Mouse (Mus musculus) embryonic facial prominence, embryonic 14.5 days (tissue): ENCODE data around the gene C77080. TPM values are rescaled to one million over a fixed set of nuclear protein-coding genes. Genes with fewer than 3 reads are reported as not detected.

ENCODE experiments used
- ATAC-seq: fragments of 200-750 bp; cut with Nextera tagmentation; 2 replicates; pipeline ENCODE4 v1.8.0; 2017; ENCODE audit warnings: low read depth, moderate number of reproducible peaks, moderate TSS enrichment
- DNase-seq: peaks from one replicate; pipeline ENCODE4 v3.0.0-alpha.2; 2015; ENCODE audit warnings: low spot score
- H3K27ac ChIP-seq: fragments of 300-500 bp; sonication (generic); replicated peaks from 2 replicates; pipeline ENCODE4 v1.5.1; 2014; ENCODE audit warnings: low read depth, mild to moderate bottlenecking, low read length, moderate library complexity
- H3K27me3 ChIP-seq: fragments of 300-500 bp; sonication (generic); replicated peaks from 2 replicates; pipeline ENCODE4 v1.6.1; 2014; ENCODE audit warnings: low read length; ENCODE audit not compliant: control insufficient read depth, insufficient read depth
- H3K36me3 ChIP-seq: fragments of 300-500 bp; sonication (generic); 2 replicates; pipeline ENCODE4 v1.6.1; 2014; ENCODE audit warnings: low read length, mixed read lengths; ENCODE audit not compliant: control insufficient read depth, insufficient read depth
- H3K4me1 ChIP-seq: fragments of 300-500 bp; sonication (generic); 2 replicates; pipeline ENCODE4 v1.6.1; 2014; ENCODE audit warnings: antibody characterized with exemption, low read length; ENCODE audit not compliant: control insufficient read depth, insufficient read depth
- H3K4me2 ChIP-seq: fragments of 300-500 bp; sonication (generic); 2 replicates; pipeline ENCODE4 v1.6.1; 2014; ENCODE audit warnings: low read depth, mild to moderate bottlenecking, low read length, moderate library complexity, mixed read lengths
- H3K4me3 ChIP-seq: fragments of 300-500 bp; sonication (generic); 2 replicates; pipeline ENCODE4 v1.5.1; 2014; ENCODE audit warnings: low read depth, mild to moderate bottlenecking, low read length
- H3K9ac ChIP-seq: fragments of 300-500 bp; sonication (generic); 2 replicates; pipeline ENCODE4 v1.6.1; 2014; ENCODE audit warnings: low read depth, mild to moderate bottlenecking, low read length, moderate library complexity, mixed read lengths
- H3K9me3 ChIP-seq: fragments of 300-500 bp; sonication (generic); 2 replicates; pipeline ENCODE4 v1.6.1; 2016; ENCODE audit warnings: low read length; ENCODE audit not compliant: control insufficient read depth
- WGBS: fragments of 180-500 bp; shearing (Covaris S2); extraction: QIAGEN DNeasy Blood & Tissue Kit; methylation state at CpG from one replicate; pipeline ENCODE4 v1.1.7; 2014; 5-methylcytosine and 5-hydroxymethylcytosine counted together
- polyA plus RNA-seq: library from polyadenylated mRNA; unstranded; fragments of >200 nt; fragmentation: Nextera tagmentation; extraction: Ambion mirVana; gene quantifications from 2 replicates; pipeline ENCODE4 v1.2.1, GENCODE M21; 2014

Gene C77080
- polyA plus RNA-seq, 1 experiment from 2014 or later = 6.2 TPM

GRCm38 (mm10) chr4:129211461-129211860 lies 49.7 kb downstream of the C77080 start:
- Histone ChIP-seq H3K4me2 (no peak overlapping the region), H3K27ac (no peak overlapping the region), H3K9me3 (no peaks in the 10 kb centered on the region), H3K4me1 (no peaks in the 10 kb centered on the region), H3K27me3 (no peaks in the 10 kb centered on the region), H3K36me3 (peaks cover 98% of the 10 kb centered on the region), H3K4me3 (no peak overlapping the region), H3K9ac (no peak overlapping the region)
- DNase-seq (peak; percentile 67), ATAC-seq (no peak)
- 78% methylated on average over 4 of the region's 4 CpGs for WGBS

GRCm38 (mm10) chr4:129209504-129209903 lies 51.7 kb downstream of the C77080 start:
- no peak overlapping the region for H3K4me2 ChIP-seq
- H3K4me3 ChIP-seq = no peak overlapping the region
- DNase-seq (peak; percentile 56), ATAC-seq (no peak)
- no peaks in the 10 kb centered on the region for H3K27me3 ChIP-seq
- H3K9ac ChIP-seq = no peak overlapping the region
- no peaks in the 10 kb centered on the region for H3K9me3 ChIP-seq
- 53% methylated on average over 7 of the region's 7 CpGs for WGBS
- peaks cover 92% of the 10 kb centered on the region for H3K36me3 ChIP-seq
- no peak overlapping the region for H3K27ac ChIP-seq
- H3K4me1 ChIP-seq = no peaks in the 10 kb centered on the region

- no peak overlapping the region for H3K4me3 ChIP-seq
- no peaks in the 10 kb centered on the region for H3K4me1 ChIP-seq
- no peak for ATAC-seq
- H3K27me3 ChIP-seq = no peaks in the 10 kb centered on the region
- no peak for DNase-seq
- no peak overlapping the region for H3K4me2 ChIP-seq
- peaks cover 86% of the 10 kb centered on the region for H3K36me3 ChIP-seq
- no peak overlapping the region for H3K9ac ChIP-seq
- no peak overlapping the region for H3K27ac ChIP-seq
- WGBS = 88% methylated on average over 8 of the region's 8 CpGs
- no peaks in the 10 kb centered on the region for H3K9me3 ChIP-seq
Observed at GRCm38 (mm10) chr4:129206792-129207191, 54.4 kb downstream of the C77080 start.

- Histone ChIP-seq H3K4me1 (no peaks in the 10 kb centered on the region), H3K9ac (no peak overlapping the region), H3K4me2 (no peak overlapping the region), H3K27ac (no peak overlapping the region), H3K9me3 (no peaks in the 10 kb centered on the region), H3K4me3 (no peak overlapping the region), H3K36me3 (peaks cover 84% of the 10 kb centered on the region), H3K27me3 (no peaks in the 10 kb centered on the region)
- peak; percentile 77 for DNase-seq
- WGBS = 89% methylated on average over 10 of the region's 10 CpGs
- peak; percentile 47; the same call in 1 of the 2 replicates for ATAC-seq
Observed at GRCm38 (mm10) chr4:129204655-129205054, 56.5 kb downstream of the C77080 start.

GRCm38 (mm10) chr4:129197514-129197913 lies 63.7 kb downstream of the C77080 start:
- no peak for ATAC-seq

GRCm38 (mm10) chr4:129194280-129194679 lies 66.9 kb downstream of the C77080 start:
- Histone ChIP-seq H3K4me1 (peaks cover 11% of the 10 kb centered on the region), H3K9me3 (no peaks in the 10 kb centered on the region), H3K36me3 (peaks cover 41% of the 10 kb centered on the region), H3K27ac (no peak overlapping the region), H3K9ac (no peak overlapping the region), H3K27me3 (no peaks in the 10 kb centered on the region), H3K4me3 (no peak overlapping the region), H3K4me2 (no peak overlapping the region)
- 100% methylated on average over 1 of the region's 1 CpGs for WGBS
- ATAC-seq (no peak), DNase-seq (no peak)

More at GRCm38 (mm10) chr4:129197514-129197913, 63.7 kb downstream of the C77080 start:
- no peak overlapping the region for H3K4me2 ChIP-seq
- H3K36me3 ChIP-seq = peaks cover 69% of the 10 kb centered on the region
- H3K27ac ChIP-seq = no peak overlapping the region
- no peaks in the 10 kb centered on the region for H3K27me3 ChIP-seq
- no peak overlapping the region for H3K4me3 ChIP-seq
- no peak overlapping the region for H3K9ac ChIP-seq
- H3K4me1 ChIP-seq = no peaks in the 10 kb centered on the region
- no peaks in the 10 kb centered on the region for H3K9me3 ChIP-seq
- DNase-seq = no peak
- 98% methylated on average over 6 of the region's 6 CpGs for WGBS

GRCm38 (mm10) chr4:129191691-129192090 lies 69.5 kb downstream of the C77080 start:
- peaks cover 18% of the 10 kb centered on the region; the same call in 1 of the 2 replicates for H3K36me3 ChIP-seq
- no peaks in the 10 kb centered on the region for H3K27me3 ChIP-seq
- no peaks in the 10 kb centered on the region for H3K9me3 ChIP-seq
- peak overlapping the region; percentile 58; the same call in 1 of the 2 replicates for H3K4me2 ChIP-seq
- peak overlapping the region; percentile 34; the same call in 1 of the 2 replicates for H3K9ac ChIP-seq
- peaks cover 11% of the 10 kb centered on the region for H3K4me1 ChIP-seq
- ATAC-seq (no peak), DNase-seq (no peak)
- no peak overlapping the region for H3K27ac ChIP-seq
- no peak overlapping the region for H3K4me3 ChIP-seq
- whole genome bisulfite sequencing = 67% methylated on average over 5 of the region's 5 CpGs

GRCm38 (mm10) chr4:129190538-129190937 lies 70.7 kb downstream of the C77080 start:
- peak overlapping the region; percentile 84 for H3K4me3 ChIP-seq
- ATAC-seq (no peak), DNase-seq (no peak)
- H3K27ac ChIP-seq = peak overlapping the region; percentile 76; the same call in 1 of the 2 replicates
- H3K4me1 ChIP-seq = peaks cover 11% of the 10 kb centered on the region
- peak overlapping the region; percentile 78 for H3K9ac ChIP-seq
- H3K27me3 ChIP-seq = no peaks in the 10 kb centered on the region
- no peaks in the 10 kb centered on the region for H3K9me3 ChIP-seq
- H3K36me3 ChIP-seq = 0 out of 2 replicates have a peak, but pooled peaks cover 7% of the 10 kb centered on the region
- 5% methylated on average over 12 of the region's 12 CpGs for WGBS
- H3K4me2 ChIP-seq = peak overlapping the region; percentile 58
